Mouse (Mus musculus) forebrain, embryonic 16.5 days (tissue): ENCODE results near the gene Adamts12. TPM values are rescaled to one million over a fixed set of nuclear protein-coding genes. Genes with fewer than 3 reads are reported as not detected.

Experiments
- ATAC-seq: fragments of 200-750 bp; cut with Nextera tagmentation; 2 replicates; pipeline ENCODE4 v1.8.0; 2017; ENCODE audit warnings: mild to moderate bottlenecking, moderate library complexity
- H3K27ac ChIP-seq: fragments of 300-500 bp; sonication (generic); 2 replicates; pipeline ENCODE4 v1.5.1; 2014; ENCODE audit warnings: low read length, control low read depth
- H3K27me3 ChIP-seq: fragments of 300-500 bp; sonication (generic); replicated peaks from 2 replicates; pipeline ENCODE4 v1.6.1; 2014; ENCODE audit warnings: low read length; ENCODE audit not compliant: control insufficient read depth, insufficient read depth
- H3K36me3 ChIP-seq: fragments of 300-500 bp; sonication (generic); 2 replicates; pipeline ENCODE4 v1.6.1; 2014; ENCODE audit not compliant: control insufficient read depth, insufficient read depth
- H3K4me1 ChIP-seq: fragments of 300-500 bp; sonication (generic); replicated peaks from 2 replicates; pipeline ENCODE4 v1.6.1; 2014; ENCODE audit warnings: low read length; ENCODE audit not compliant: control insufficient read depth, insufficient read depth
- H3K4me2 ChIP-seq: fragments of 300-500 bp; sonication (generic); 2 replicates; pipeline ENCODE4 v1.6.1; 2014; ENCODE audit warnings: mild to moderate bottlenecking, low read length, control low read depth
- H3K4me3 ChIP-seq: fragments of 300-500 bp; sonication (generic); replicated peaks from 2 replicates; pipeline ENCODE4 v1.5.1; 2014; ENCODE audit warnings: mild to moderate bottlenecking, low read length, control low read depth
- H3K9ac ChIP-seq: fragments of 300-500 bp; sonication (generic); replicated peaks from 2 replicates; pipeline ENCODE4 v1.6.1; 2014; ENCODE audit warnings: low read depth, low read length, control low read depth
- H3K9me3 ChIP-seq: fragments of 300-500 bp; sonication (generic); 2 replicates; pipeline ENCODE4 v1.6.1; 2016; ENCODE audit warnings: low read length; ENCODE audit not compliant: control insufficient read depth
- WGBS: fragments of 180-500 bp; shearing (Covaris S2); extraction: QIAGEN DNeasy Blood & Tissue Kit; methylation state at CpG from one replicate; pipeline ENCODE4 v1.1.7; 2014; 5-methylcytosine and 5-hydroxymethylcytosine counted together
- polyA plus RNA-seq: library from polyadenylated mRNA; unstranded; fragments of >200 nt; fragmentation: Nextera tagmentation; extraction: Ambion mirVana; gene quantifications from 2 replicates; pipeline ENCODE4 v1.2.1, GENCODE M21; 2015

Adamts12 gene
- polyA plus RNA-seq, 1 experiment from 2014 or later, result 0.84 TPM

DNA sequence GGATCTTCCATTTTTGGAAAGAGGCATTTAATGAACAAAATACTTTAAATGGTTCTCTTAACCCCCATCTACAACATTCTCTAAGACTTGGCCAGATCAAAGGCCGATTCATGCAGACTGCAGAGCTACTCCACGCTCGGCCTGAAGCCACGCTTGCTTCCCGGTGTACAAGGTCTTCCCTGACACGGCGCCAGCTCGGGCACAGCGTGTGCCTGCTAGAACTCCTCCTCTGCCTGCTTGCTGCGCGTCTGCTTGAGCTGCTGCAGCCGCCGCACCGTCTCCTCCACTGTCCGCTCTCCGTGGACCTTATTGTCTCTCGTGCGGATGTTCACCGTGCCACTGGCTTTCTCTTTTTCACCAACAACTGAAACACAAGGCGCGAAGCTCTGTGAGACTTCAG is 319.2 kb downstream of the Adamts12 start:
- H3K4me1 ChIP-seq, result no peaks in the 10 kb centered on the region
- no peak overlapping the region for H3K4me2 ChIP-seq
- ATAC-seq, result no peak
- no peak overlapping the region for H3K27ac ChIP-seq
- H3K36me3 ChIP-seq, result peaks cover 35% of the 10 kb centered on the region
- no peaks in the 10 kb centered on the region for H3K27me3 ChIP-seq
- WGBS, result 95% methylated on average over 21 of the region's 21 CpGs
- no peak overlapping the region for H3K9ac ChIP-seq
- H3K4me3 ChIP-seq, result no peak overlapping the region
- no peaks in the 10 kb centered on the region for H3K9me3 ChIP-seq

DNA sequence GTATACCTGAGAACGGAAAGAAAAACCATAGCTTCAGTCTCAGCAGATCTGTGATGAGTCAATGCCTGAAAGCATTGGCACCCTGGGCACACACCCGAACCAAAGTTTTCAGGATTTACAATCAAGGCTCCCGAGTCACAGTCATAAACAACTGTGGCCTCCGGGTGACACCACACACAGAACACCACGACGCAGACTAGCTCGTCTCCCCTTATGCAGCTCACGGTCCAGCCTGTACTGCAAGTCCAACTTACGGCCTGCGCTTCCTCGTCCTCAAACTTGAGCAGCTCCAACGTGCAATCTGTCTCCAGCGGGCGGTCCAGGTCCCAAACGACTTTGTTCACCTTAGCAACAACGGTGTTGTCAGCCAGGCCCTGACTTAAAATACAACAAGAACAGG is 328.3 kb downstream of the Adamts12 start:
- Histone ChIP-seq H3K4me3 (no peak overlapping the region), H3K36me3 (peaks cover 45% of the 10 kb centered on the region), H3K4me1 (peaks cover 4% of the 10 kb centered on the region; the same call in 1 of the 2 replicates), H3K9ac (no peak overlapping the region), H3K9me3 (no peaks in the 10 kb centered on the region), H3K27ac (no peak overlapping the region), H3K4me2 (no peak overlapping the region), H3K27me3 (no peaks in the 10 kb centered on the region)
- 96% methylated on average over 16 of the region's 16 CpGs for WGBS
- no peak for ATAC-seq

DNA sequence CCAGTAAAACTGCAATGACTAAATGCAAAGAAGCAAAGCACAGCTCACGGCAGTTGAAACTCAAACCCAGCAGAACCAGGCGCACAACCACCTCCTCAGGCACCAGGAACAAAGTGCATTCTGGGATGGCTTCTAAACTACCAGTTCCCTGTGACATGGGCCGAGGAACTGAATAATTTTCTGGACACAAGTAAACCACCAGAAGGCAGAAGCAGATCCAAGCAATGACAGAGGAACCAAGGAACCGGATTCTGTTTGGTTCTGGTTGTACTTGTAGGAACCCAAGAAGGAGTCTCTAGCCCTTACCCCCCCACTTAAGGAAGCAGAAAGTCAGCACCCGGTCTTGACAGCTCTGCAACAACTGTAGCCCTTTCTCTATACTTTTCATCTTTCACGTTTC is 331.8 kb downstream of the Adamts12 start:
- Histone ChIP-seq H3K4me2 (no peak overlapping the region), H3K36me3 (peaks cover 16% of the 10 kb centered on the region), H3K9me3 (no peaks in the 10 kb centered on the region), H3K4me3 (no peak overlapping the region), H3K27me3 (no peaks in the 10 kb centered on the region), H3K27ac (no peak overlapping the region), H3K9ac (no peak overlapping the region), H3K4me1 (peaks cover 17% of the 10 kb centered on the region)
- no peak for ATAC-seq
- WGBS, result 90% methylated on average over 6 of the region's 6 CpGs

Other genes starting within 250 kb of the Adamts12 start
- 0.18 and 1.8 TPM in 2 replicates for gene C1qtnf3, start 112.5 kb upstream of the Adamts12 start, polyA plus RNA-seq
- gene Amacr, start 83.0 kb upstream of the Adamts12 start, polyA plus RNA-seq, result 8.2 and 8.5 TPM in 2 replicates
- gene Slc45a2, start 64.1 kb upstream of the Adamts12 start, polyA plus RNA-seq, result 0.06 TPM in 1 of 2 replicates, not detected in the other
- 2.0 and 2.8 TPM in 2 replicates for gene Rxfp3, start 26.8 kb upstream of the Adamts12 start, polyA plus RNA-seq